Mouse (Mus musculus) layer of hippocampus, adult 18-20 months (tissue): ENCODE data around the gene Thrsp. TPM values are rescaled to one million over a fixed set of nuclear protein-coding genes. Genes with fewer than 3 reads are reported as not detected.

Experiments used
- DNase-seq, 2 experiments: peaks; one replicate each; pipeline ENCODE4 v3.0.0; 2022; ENCODE audit warnings: low spot score in 2 of 2
- total RNA-seq, 2 experiments: library from RNA; stranded (reverse); gene quantifications; 2 replicates each; pipeline ENCODE4 v1.2.3; 2021

Thrsp gene
- total RNA-seq, 2 experiments from 2014 or later: 41.0 to 47.8 TPM

GRCm38 (mm10) chr7:97380500-97381123 is 36.9 kb downstream of the Thrsp start:
- no peak for DNase-seq

- no peak for DNase-seq
Observed at GRCm38 (mm10) chr7:97379304-97379703, 38.2 kb downstream of the Thrsp start.

GRCm38 (mm10) chr7:97375906-97376305 is 41.6 kb downstream of the Thrsp start:
- DNase-seq: no peak

- DNase-seq: no peak
Observed at GRCm38 (mm10) chr7:97375101-97375500, 42.4 kb downstream of the Thrsp start.

GRCm38 (mm10) chr7:97365887-97366286 is 51.6 kb downstream of the Thrsp start:
- DNase-seq: no peak

Other genes with a start within 250 kb of the Thrsp start
- gene Usp35, start 85.7 kb downstream of the Thrsp start, total RNA-seq: 10 to 100 TPM; 14.7 to 16.2 TPM
- 10 to 100 TPM; 15.0 to 16.0 TPM for gene Kctd21, start 85.4 kb downstream of the Thrsp start, total RNA-seq
- gene Alg8, start 46.1 kb downstream of the Thrsp start, total RNA-seq: 10 to 100 TPM; 10.6 to 10.8 TPM
- gene Ndufc2, start 17.7 kb downstream of the Thrsp start, total RNA-seq: 100 to 1,000 TPM; 221 to 224 TPM
- 1 to 10 TPM; 5.0 to 5.3 TPM for gene Kctd14, start 33.6 kb upstream of the Thrsp start, total RNA-seq
- gene Ints4, start 63.2 kb upstream of the Thrsp start, total RNA-seq: 10 to 100 TPM; 31.0 to 34.6 TPM
- 10 to 100 TPM; 51.7 to 53.4 TPM for gene Aamdc, start 161.8 kb upstream of the Thrsp start, total RNA-seq
- 10 to 100 TPM; 48.5 to 50.1 TPM for gene Rsf1, start 162.2 kb upstream of the Thrsp start, total RNA-seq